Mouse (Mus musculus) myocyte (in vitro differentiated cells): ENCODE data around the gene Olfr1359.
"Not testable (repeated sequence)": the region's sequence is repeated elsewhere in the genome, so short reads cannot be mapped to it uniquely, and the experiment has no call there.

ENCODE experiments used
- CEBPB ChIP-seq: IDR thresholded peaks from 2 replicates; pipeline ENCODE4 v1.6.1; 2011; ENCODE audit warnings: mild to moderate bottlenecking, moderate library complexity; ENCODE audit not compliant: poor library complexity, insufficient read depth, severe bottlenecking
- E2F4 ChIP-seq: IDR thresholded peaks from one replicate; pipeline ENCODE4 v1.6.1; 2011; ENCODE audit warnings: mild to moderate bottlenecking, control low read depth, moderate library complexity; ENCODE audit not compliant: insufficient read depth
- MAX ChIP-seq: IDR thresholded peaks from one replicate; pipeline ENCODE4 v1.6.1; 2011; ENCODE audit warnings: low read depth, mild to moderate bottlenecking, control low read depth
- MYOG ChIP-seq, 3 experiments: IDR thresholded peaks; one replicate each; pipeline ENCODE4 v1.6.1; 2011; ENCODE audit warnings: control low read depth in 2 of 3, low read depth in 2 of 3, mild to moderate bottlenecking in 2 of 3; ENCODE audit not compliant: insufficient read length in 2 of 3, control insufficient read depth in 1 of 3, insufficient read depth in 1 of 3
- POLR2A ChIP-seq: IDR thresholded peaks from one replicate; pipeline ENCODE4 v1.6.1; 2011; ENCODE audit warnings: low read depth, mild to moderate bottlenecking, control low read depth, moderate library complexity; ENCODE audit not compliant: insufficient read length
- REST ChIP-seq: IDR thresholded peaks from one replicate; pipeline ENCODE4 v1.6.1; 2011; ENCODE audit warnings: mild to moderate bottlenecking, control low read depth, moderate library complexity; ENCODE audit not compliant: insufficient read depth, insufficient read length
- TCF12 ChIP-seq: IDR thresholded peaks from one replicate; pipeline ENCODE4 v1.6.1; 2011; ENCODE audit warnings: mild to moderate bottlenecking, control low read depth; ENCODE audit not compliant: poor library complexity, insufficient read depth, severe bottlenecking

GRCm38 (mm10) chr13:21721757-21722372 is 24.0 kb downstream of the Olfr1359 start, which contains the start of gene Hist1h2bm:
- not testable (repeated sequence) for TF ChIP-seq MYOG (IDR thresholded peaks at IDR 0.05; ENCODE audit: control insufficient read depth in 1 of 3, insufficient read depth in 1 of 3, insufficient read length in 2 of 3, low read depth in 2 of 3); CEBPB; TCF12; REST; MAX
- TF ChIP-seq POLR2A, result peak; percentile 90
- TF ChIP-seq E2F4, result peak; percentile 73
